Mouse (Mus musculus): Measurements from ENCODE around the gene Jmjd8.

- TF ChIP-seq POLR2A (IDR thresholded peaks at IDR 0.05; ENCODE audit: insufficient read depth, low read depth, low read length) = no peak
- TF ChIP-seq CTCF (IDR thresholded peaks at IDR 0.05) = no peak
- TF ChIP-seq EP300 (IDR thresholded peaks at IDR 0.05; ENCODE audit: insufficient read depth, low read depth, low read length) = no peak
Measured at GRCm38 (mm10) chr17:25869498-25869897, 40.8 kb downstream of the Jmjd8 start.

Data from heart, adult 2 months (tissue).